Mouse (Mus musculus) embryonic fibroblast, embryonic 13.5 days (primary cell): ENCODE data around the gene Gabrr2. TPM values are rescaled to one million over a fixed set of nuclear protein-coding genes. Genes with fewer than 3 reads are reported as not detected.

Source experiments
- H3K27ac ChIP-seq: 2 replicates; pipeline ENCODE4 v1.5.1; 2012; ENCODE audit warnings: low read length, control low read depth, inconsistent platforms; ENCODE audit not compliant: insufficient read depth
- H3K4me1 ChIP-seq: 2 replicates; pipeline ENCODE4 v1.6.1; 2011; ENCODE audit warnings: low read length; ENCODE audit not compliant: control insufficient read depth, insufficient read depth
- H3K4me3 ChIP-seq: 2 replicates; pipeline ENCODE4 v1.5.1; 2011; ENCODE audit warnings: mild to moderate bottlenecking, control low read depth, low read length; ENCODE audit not compliant: insufficient read depth
- CTCF ChIP-seq: IDR thresholded peaks from 2 replicates; pipeline ENCODE4 v1.5.1; 2011; ENCODE audit warnings: mild to moderate bottlenecking, control low read depth, low read length, moderate library complexity, borderline replicate concordance; ENCODE audit not compliant: insufficient read depth
- POLR2A ChIP-seq: IDR thresholded peaks from 2 replicates; pipeline ENCODE4 v1.6.1; 2011; ENCODE audit warnings: low read depth, mild to moderate bottlenecking, control low read depth, low read length, moderate library complexity
- polyA plus RNA-seq: library from polyadenylated mRNA; stranded (reverse); fragments of >200 nt; gene quantifications from 2 replicates; pipeline ENCODE4 v1.2.4, GENCODE M21; 2011; ENCODE audit warnings: low read depth; ENCODE audit not compliant: missing spikeins, insufficient read length

Gabrr2 gene
- polyA plus RNA-seq, 1 experiment: not detected

GRCm38 (mm10) chr4:33067826-33068225, 5.0 kb downstream of the Gabrr2 start:
- no peak overlapping the region for H3K4me3 ChIP-seq

GRCm38 (mm10) chr4:33068894-33069293, 6.1 kb downstream of the Gabrr2 start:
- Histone ChIP-seq H3K4me1 (0 out of 2 replicates have a peak, but pooled peaks cover 4% of the 10 kb centered on the region), H3K27ac (no peak overlapping the region), H3K4me3 (no peak overlapping the region)
- no peak for TF ChIP-seq POLR2A
- no peak for TF ChIP-seq CTCF

More at GRCm38 (mm10) chr4:33067826-33068225, 5.0 kb downstream of the Gabrr2 start:
- Histone ChIP-seq H3K4me1 (0 out of 2 replicates have a peak, but pooled peaks cover 4% of the 10 kb centered on the region), H3K27ac (no peak overlapping the region)
- TF ChIP-seq CTCF (no peak), POLR2A (no peak)

- no peak overlapping the region for H3K27ac ChIP-seq
- no peaks in the 10 kb centered on the region for H3K4me1 ChIP-seq
- H3K4me3 ChIP-seq: no peak overlapping the region
- TF ChIP-seq POLR2A: no peak
- TF ChIP-seq CTCF: no peak
Measured at GRCm38 (mm10) chr4:33070326-33070725, 7.5 kb downstream of the Gabrr2 start.

GRCm38 (mm10) chr4:33071337-33071736, 8.5 kb downstream of the Gabrr2 start:
- Histone ChIP-seq H3K4me1 (no peaks in the 10 kb centered on the region), H3K27ac (no peak overlapping the region), H3K4me3 (no peak overlapping the region)
- no peak for TF ChIP-seq CTCF

GRCm38 (mm10) chr4:33072526-33073161, 9.8 kb downstream of the Gabrr2 start:
- TF ChIP-seq POLR2A (no peak), CTCF (no peak)
- no peak overlapping the region for H3K4me3 ChIP-seq
- H3K4me1 ChIP-seq: no peaks in the 10 kb centered on the region
- H3K27ac ChIP-seq: no peak overlapping the region

GRCm38 (mm10) chr4:33074406-33074805, 11.6 kb downstream of the Gabrr2 start:
- no peaks in the 10 kb centered on the region for H3K4me1 ChIP-seq
- no peak overlapping the region for H3K4me3 ChIP-seq
- no peak overlapping the region for H3K27ac ChIP-seq
- TF ChIP-seq POLR2A (no peak), CTCF (no peak)

GRCm38 (mm10) chr4:33074851-33075250, 12.1 kb downstream of the Gabrr2 start:
- H3K4me1 ChIP-seq: no peaks in the 10 kb centered on the region
- no peak for TF ChIP-seq CTCF
- TF ChIP-seq POLR2A: no peak
- no peak overlapping the region for H3K4me3 ChIP-seq
- H3K27ac ChIP-seq: no peak overlapping the region

- H3K27ac ChIP-seq: no peak overlapping the region
- TF ChIP-seq POLR2A (no peak), CTCF (no peak)
Measured at GRCm38 (mm10) chr4:33075776-33076524, 13.2 kb downstream of the Gabrr2 start.

GRCm38 (mm10) chr4:33077161-33077560, 14.4 kb downstream of the Gabrr2 start:
- H3K4me3 ChIP-seq: no peak overlapping the region
- no peaks in the 10 kb centered on the region for H3K4me1 ChIP-seq
- TF ChIP-seq CTCF (no peak), POLR2A (no peak)
- H3K27ac ChIP-seq: no peak overlapping the region

More at GRCm38 (mm10) chr4:33075776-33076524, 13.2 kb downstream of the Gabrr2 start:
- H3K4me3 ChIP-seq: no peak overlapping the region
- H3K4me1 ChIP-seq: no peaks in the 10 kb centered on the region

- no peak for TF ChIP-seq POLR2A
- TF ChIP-seq CTCF: no peak
- no peaks in the 10 kb centered on the region for H3K4me1 ChIP-seq
- no peak overlapping the region for H3K4me3 ChIP-seq
- H3K27ac ChIP-seq: no peak overlapping the region
Measured at GRCm38 (mm10) chr4:33077724-33078123, 14.9 kb downstream of the Gabrr2 start.
